Mouse (Mus musculus): ENCODE measurements around the gene Nckap5l.

DNA sequence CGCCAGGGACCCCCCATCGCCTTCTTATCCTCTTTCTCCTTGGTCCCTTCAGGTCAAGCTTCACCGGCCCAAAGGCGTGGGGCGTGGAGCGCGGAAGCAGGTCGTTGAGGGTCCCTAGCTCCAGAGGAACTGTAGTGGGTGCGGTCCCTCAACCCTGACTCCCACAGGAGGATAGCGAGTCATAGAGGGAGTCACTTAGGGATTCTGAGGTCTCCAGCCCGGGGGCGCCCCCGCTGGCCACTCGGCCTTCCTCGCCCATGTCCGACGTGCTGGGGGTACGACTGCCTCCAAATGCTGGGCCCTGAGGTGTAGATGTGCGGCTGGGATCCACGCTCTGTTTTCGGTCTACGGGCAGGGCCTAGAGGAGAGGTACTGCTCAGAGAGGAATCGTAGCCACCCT is 35.0 kb downstream of the Nckap5l start:
- TF ChIP-seq POLR2A (IDR thresholded peaks at IDR 0.05; ENCODE audit: control insufficient read depth, low read depth, low read length) (no peak), CTCF (IDR thresholded peaks at IDR 0.05; ENCODE audit: control insufficient read depth, insufficient read depth, insufficient replicate concordance, low read depth, low read length) (no peak)
